Mouse (Mus musculus) ES-E14 (cell line): ENCODE data around the gene Mkln1. TPM values are rescaled to one million over a fixed set of nuclear protein-coding genes. Genes with fewer than 3 reads are reported as not detected.

Source experiments
- DNase-seq: peaks from one replicate; pipeline ENCODE4 v3.0.0-alpha.2; 2013; ENCODE audit warnings: low read depth, low spot score
- H3K27ac ChIP-seq: 2 replicates; pipeline ENCODE4 v1.5.1; 2012; ENCODE audit warnings: low read depth, mild to moderate bottlenecking, low read length, moderate library complexity, mixed read lengths; ENCODE audit not compliant: poor library complexity, insufficient read depth, severe bottlenecking
- H3K36me3 ChIP-seq: 2 replicates; pipeline ENCODE4 v1.6.1; 2012; ENCODE audit warnings: mild to moderate bottlenecking, low read length, moderate library complexity, mixed read lengths; ENCODE audit not compliant: control insufficient read depth, poor library complexity, insufficient read depth, severe bottlenecking
- H3K4me1 ChIP-seq, 2 experiments: fragments of 150-350 bp in 1 of 2; sonication (generic) in 1 of 2; 2 replicates each; pipeline ENCODE4 v1.6.1; 2012; ENCODE audit warnings: low read length in 2 of 2, mild to moderate bottlenecking in 1 of 2, mixed read lengths in 1 of 2; ENCODE audit not compliant: control insufficient read depth in 2 of 2, insufficient read depth in 2 of 2, poor library complexity in 1 of 2
- H3K4me3 ChIP-seq, 2 experiments: fragments of 150-350 bp in 1 of 2; sonication (generic) in 1 of 2; 2 replicates each; pipeline ENCODE4 v1.5.1; 2012; ENCODE audit warnings: low read length in 2 of 2, low read depth in 1 of 2, mild to moderate bottlenecking in 1 of 2, mixed read lengths in 1 of 2; ENCODE audit not compliant: insufficient read depth in 1 of 2, poor library complexity in 1 of 2, severe bottlenecking in 1 of 2
- H3K9ac ChIP-seq: 2 replicates; pipeline ENCODE4 v1.6.1; 2012; ENCODE audit warnings: low read depth, mild to moderate bottlenecking, low read length, mixed read lengths; ENCODE audit not compliant: poor library complexity, insufficient read depth, severe bottlenecking
- H3K9me3 ChIP-seq: fragments of 150-350 bp; sonication (generic); 2 replicates; pipeline ENCODE4 v1.6.1; 2012; ENCODE audit warnings: low read depth, mild to moderate bottlenecking, low read length; ENCODE audit not compliant: control insufficient read depth, insufficient read depth
- CHD2 ChIP-seq: IDR thresholded peaks from 2 replicates; pipeline ENCODE4 v1.6.1; 2014; ENCODE audit warnings: mild to moderate bottlenecking, low read depth, low read length, inconsistent platforms
- HCFC1 ChIP-seq: IDR thresholded peaks from 2 replicates; pipeline ENCODE4 v1.6.1; 2012; ENCODE audit warnings: low read length, inconsistent platforms, borderline replicate concordance; ENCODE audit not compliant: insufficient read depth
- MAFK ChIP-seq: IDR thresholded peaks from 2 replicates; pipeline ENCODE4 v1.6.1; 2014; ENCODE audit warnings: mild to moderate bottlenecking, low read depth, low read length, inconsistent platforms; ENCODE audit not compliant: insufficient read depth
- ZC3H11A ChIP-seq: IDR thresholded peaks from 2 replicates; pipeline ENCODE4 v1.6.1; 2012; ENCODE audit warnings: low read depth, mild to moderate bottlenecking, inconsistent platforms, low read length, borderline replicate concordance
- ZNF384 ChIP-seq: IDR thresholded peaks from 2 replicates; pipeline ENCODE4 v1.6.1; 2012; ENCODE audit warnings: low read depth, low read length, inconsistent platforms
- in situ Hi-C, 2 experiments: fragments of 600-800 bp; cut with MboI; formaldehyde crosslinking; loops; one replicate each; pipeline ENCODE4 v1.15.1; 2025; ENCODE audit warnings: low sequenced_read_pairs in 2 of 2, inconsistent platforms in 1 of 2; ENCODE audit not compliant: unreplicated experiment in 2 of 2
- total RNA-seq: library from RNA; depleted of rRNA; stranded (reverse); fragments of 300-350 nt; gene quantifications from 2 replicates; pipeline ENCODE4 v1.2.3, GENCODE M21; 2012

Gene Mkln1
- total RNA-seq, 1 experiment, result 78.0 TPM

DNA sequence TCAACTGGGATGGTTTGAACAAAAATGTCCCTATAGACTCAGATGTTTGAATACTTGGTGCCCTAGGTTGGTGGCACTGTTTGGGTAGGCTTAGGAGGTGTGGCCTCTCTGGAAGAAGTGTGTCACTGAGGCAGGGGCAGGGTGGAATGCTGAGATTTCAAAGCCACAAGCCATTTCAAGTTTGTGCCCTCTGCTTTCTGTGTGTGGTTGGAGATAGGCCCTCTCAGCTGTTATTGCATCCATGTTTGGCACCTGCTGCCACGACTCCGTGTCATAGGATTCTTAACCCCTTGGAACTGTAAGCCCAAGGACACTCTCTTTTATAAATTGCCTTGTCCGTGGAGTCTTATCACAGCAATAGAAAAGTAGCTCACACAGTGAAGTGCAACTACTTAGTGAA, 34.1 kb upstream of the Mkln1 start:
- no peak for DNase-seq
- TF ChIP-seq ZC3H11A, result no peak
- TF ChIP-seq MAFK, result no peak
- no peak for TF ChIP-seq HCFC1
- no peak for TF ChIP-seq CHD2
- no peak for TF ChIP-seq ZNF384
- no peak overlapping the region for H3K4me3 ChIP-seq
- no peak overlapping the region for H3K27ac ChIP-seq
- in situ Hi-C loops, result no loop called here
- H3K4me1 ChIP-seq, result peaks cover 0 to 3% of the 10 kb centered on the region in 2 experiments; a peak in 2 of 4 replicates
- no peaks in the 10 kb centered on the region for H3K9me3 ChIP-seq
- H3K36me3 ChIP-seq, result no peaks in the 10 kb centered on the region
- no peak overlapping the region for H3K9ac ChIP-seq

GRCm38 (mm10) chr6:31367947-31368346, 30.6 kb upstream of the Mkln1 start:
- Histone ChIP-seq H3K4me1 (peaks cover 17 to 26% of the 10 kb centered on the region in 2 experiments), H3K36me3 (no peaks in the 10 kb centered on the region), H3K27ac (no peak overlapping the region), H3K9me3 (no peaks in the 10 kb centered on the region), H3K4me3 (no peak overlapping the region), H3K9ac (no peak overlapping the region)
- TF ChIP-seq CHD2 (no peak), MAFK (peak; percentile 53; the same call in 1 of the 2 replicates)
- in situ Hi-C loops, result no loop called here
- no peak for DNase-seq

- H3K27ac ChIP-seq, result no peak overlapping the region
- no peak overlapping the region for H3K9ac ChIP-seq
- H3K36me3 ChIP-seq, result no peaks in the 10 kb centered on the region
- peaks cover 19 to 31% of the 10 kb centered on the region in 2 experiments for H3K4me1 ChIP-seq
- no peaks in the 10 kb centered on the region for H3K9me3 ChIP-seq
- in situ Hi-C loops, result no loop called here
- H3K4me3 ChIP-seq, result no peak overlapping the region
- TF ChIP-seq MAFK (no peak), CHD2 (no peak), HCFC1 (no peak), ZC3H11A (no peak), ZNF384 (no peak)
- DNase-seq, result no peak
Measured at GRCm38 (mm10) chr6:31368559-31368958, 30.0 kb upstream of the Mkln1 start.

- in situ Hi-C loops, result no loop called here
- no peaks in the 10 kb centered on the region for H3K36me3 ChIP-seq
- TF ChIP-seq ZC3H11A, result no peak
- no peak for TF ChIP-seq HCFC1
- no peak for TF ChIP-seq MAFK
- no peak for TF ChIP-seq CHD2
- no peak for TF ChIP-seq ZNF384
- H3K27ac ChIP-seq, result no peak overlapping the region
- H3K9ac ChIP-seq, result no peak overlapping the region
- peaks cover 19 to 31% of the 10 kb centered on the region in 2 experiments for H3K4me1 ChIP-seq
- peak overlapping the region in 1 of 2 experiments; percentile 51; a peak in 2 of 4 replicates for H3K4me3 ChIP-seq
- H3K9me3 ChIP-seq, result no peaks in the 10 kb centered on the region
- no peak for DNase-seq
Measured at GRCm38 (mm10) chr6:31369875-31370274, 28.7 kb upstream of the Mkln1 start.

- in situ Hi-C loops, result no loop called here
- peaks cover 19 to 31% of the 10 kb centered on the region in 2 experiments for H3K4me1 ChIP-seq
- no peaks in the 10 kb centered on the region for H3K9me3 ChIP-seq
- 0 out of 2 replicates have a peak overlapping the region, but pooled peaks have one; percentile 2 for H3K9ac ChIP-seq
- H3K4me3 ChIP-seq, result peak overlapping the region in 1 of 2 experiments; percentile 51; a peak in 2 of 4 replicates
- no peak for DNase-seq
- TF ChIP-seq CHD2 (no peak), ZNF384 (no peak), HCFC1 (no peak), ZC3H11A (no peak)
- no peak overlapping the region; the same call in 1 of the 2 replicates for H3K27ac ChIP-seq
- no peaks in the 10 kb centered on the region for H3K36me3 ChIP-seq
Measured at GRCm38 (mm10) chr6:31370550-31371061, 27.9 kb upstream of the Mkln1 start.
